Mouse (Mus musculus): Measurements from ENCODE around the gene Draxin.

The Draxin gene

GRCm38 (mm10) chr4:148083176-148083899 lies 47.2 kb downstream of the Draxin start:
- no peak for DNase-seq (ENCODE audit: low spot score)

GRCm38 (mm10) chr4:148082257-148083044 lies 48.0 kb downstream of the Draxin start:
- DNase-seq (ENCODE audit: low spot score), result peak; percentile 39

- DNase-seq (ENCODE audit: low spot score), result no peak
Measured at GRCm38 (mm10) chr4:148081201-148081600, 49.3 kb downstream of the Draxin start.

- DNase-seq (ENCODE audit: low spot score), result no peak
Measured at GRCm38 (mm10) chr4:148080597-148080973, 49.9 kb downstream of the Draxin start.

GRCm38 (mm10) chr4:148079944-148080596 lies 50.4 kb downstream of the Draxin start:
- no peak for DNase-seq (ENCODE audit: low spot score)

GRCm38 (mm10) chr4:148079212-148079611 lies 51.3 kb downstream of the Draxin start:
- no peak for DNase-seq (ENCODE audit: low spot score)

GRCm38 (mm10) chr4:148075881-148076280 lies 54.6 kb downstream of the Draxin start:
- no peak for DNase-seq (ENCODE audit: low spot score)

- no peak for DNase-seq (ENCODE audit: low spot score)
Measured at GRCm38 (mm10) chr4:148075259-148075658, 55.2 kb downstream of the Draxin start.

GRCm38 (mm10) chr4:148074521-148075189 lies 55.8 kb downstream of the Draxin start:
- DNase-seq (ENCODE audit: low spot score), result peak; percentile 38

GRCm38 (mm10) chr4:148071508-148071907 lies 59.0 kb downstream of the Draxin start:
- no peak for DNase-seq (ENCODE audit: low spot score)

GRCm38 (mm10) chr4:148069602-148070218 lies 60.8 kb downstream of the Draxin start:
- no peak for DNase-seq (ENCODE audit: low spot score)

GRCm38 (mm10) chr4:148067346-148067745 lies 63.2 kb downstream of the Draxin start:
- peak; percentile 44 for DNase-seq (ENCODE audit: low spot score)

GRCm38 (mm10) chr4:148066401-148066744 lies 64.1 kb downstream of the Draxin start:
- DNase-seq (ENCODE audit: low spot score), result peak; percentile 47

GRCm38 (mm10) chr4:148065702-148066400 lies 64.6 kb downstream of the Draxin start:
- peak; percentile 62 for DNase-seq (ENCODE audit: low spot score)

- DNase-seq (ENCODE audit: low spot score), result no peak
Measured at GRCm38 (mm10) chr4:148061086-148061480, 69.4 kb downstream of the Draxin start.

- peak; percentile 54 for DNase-seq (ENCODE audit: low spot score)
Measured at GRCm38 (mm10) chr4:148060120-148061085, 70.1 kb downstream of the Draxin start.

GRCm38 (mm10) chr4:148058993-148059392 lies 71.5 kb downstream of the Draxin start:
- DNase-seq (ENCODE audit: low spot score), result no peak

- no peak for DNase-seq (ENCODE audit: low spot score)
Measured at GRCm38 (mm10) chr4:148058218-148058819, 72.2 kb downstream of the Draxin start.

- no peak for DNase-seq (ENCODE audit: low spot score)
Measured at GRCm38 (mm10) chr4:148057661-148058209, 72.8 kb downstream of the Draxin start.

Data from adipocyte (in vitro differentiated cells).